Mouse (Mus musculus): Measurements from ENCODE around the gene Nmnat3. TPM values are rescaled to one million over a fixed set of nuclear protein-coding genes. Genes with fewer than 3 reads are reported as not detected.

Gene Nmnat3
- polyA plus RNA-seq, 1 experiment from 2014 or later: 13.7 TPM

DNA sequence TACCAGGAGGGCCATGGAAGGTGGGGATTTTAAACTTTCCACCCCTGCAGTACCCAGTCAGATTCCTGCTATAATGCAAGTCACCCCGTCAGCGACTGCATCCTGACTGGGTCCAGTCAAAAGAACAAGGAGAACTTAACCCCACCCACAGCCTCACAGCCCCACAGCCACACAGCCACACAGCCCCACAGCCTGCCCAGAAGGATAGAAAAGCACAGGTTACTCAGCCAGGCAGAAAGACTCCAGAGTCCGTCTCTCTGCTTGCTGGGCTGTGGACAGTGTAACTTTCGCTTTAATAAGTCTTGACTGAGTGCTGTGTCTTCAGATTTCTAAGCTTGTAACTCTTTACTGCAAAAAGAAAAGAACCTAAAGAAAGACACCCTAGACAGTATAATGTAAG is 53.2 kb downstream of the Nmnat3 start:
- WGBS: 62% methylated on average over 4 of the region's 4 CpGs
- ATAC-seq (replicated peaks; ENCODE audit: extremely low read depth, insufficient read depth, low FRiP score): no peak

DNA sequence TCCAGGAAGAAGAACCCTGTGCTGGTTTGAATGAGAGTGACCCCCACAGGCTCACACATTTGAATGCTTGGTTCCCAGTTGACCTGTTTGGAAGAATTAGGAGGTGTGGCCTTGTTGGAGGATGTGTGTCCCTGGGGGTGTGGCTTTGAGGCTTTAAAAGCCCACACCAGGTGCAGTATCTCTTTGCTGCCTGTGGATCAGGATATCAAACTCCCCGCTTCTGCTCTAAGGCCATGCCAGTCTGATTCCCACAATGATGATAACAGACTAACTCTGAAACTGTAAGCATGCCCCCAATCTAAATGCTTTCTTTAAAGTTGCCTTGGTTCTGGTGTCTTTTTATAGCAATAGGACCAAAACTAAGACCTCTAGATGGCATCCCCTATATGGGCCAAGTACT is 58.6 kb downstream of the Nmnat3 start:
- no peaks in the 10 kb centered on the region for H3K4me1 ChIP-seq (ENCODE audit: control insufficient read depth, insufficient read depth, low read length)

More for the DNA sequence above, 53.2 kb downstream of the Nmnat3 start:
- H3K9ac ChIP-seq (ENCODE audit: low read length): no peak overlapping the region
- H3K27ac ChIP-seq (ENCODE audit: low read length): no peak overlapping the region
- no peaks in the 10 kb centered on the region for H3K36me3 ChIP-seq (ENCODE audit: control insufficient read depth, insufficient read depth)
- H3K4me3 ChIP-seq (ENCODE audit: low read length): no peak overlapping the region
- no peak overlapping the region for H3K4me2 ChIP-seq (ENCODE audit: low read depth, low read length)
- no peaks in the 10 kb centered on the region for H3K9me3 ChIP-seq (replicated peaks; ENCODE audit: control insufficient read depth, low read length)
- H3K27me3 ChIP-seq (ENCODE audit: control insufficient read depth, insufficient read depth, low read length): no peaks in the 10 kb centered on the region
- H3K4me1 ChIP-seq (ENCODE audit: control insufficient read depth, insufficient read depth, low read length): no peaks in the 10 kb centered on the region

DNA sequence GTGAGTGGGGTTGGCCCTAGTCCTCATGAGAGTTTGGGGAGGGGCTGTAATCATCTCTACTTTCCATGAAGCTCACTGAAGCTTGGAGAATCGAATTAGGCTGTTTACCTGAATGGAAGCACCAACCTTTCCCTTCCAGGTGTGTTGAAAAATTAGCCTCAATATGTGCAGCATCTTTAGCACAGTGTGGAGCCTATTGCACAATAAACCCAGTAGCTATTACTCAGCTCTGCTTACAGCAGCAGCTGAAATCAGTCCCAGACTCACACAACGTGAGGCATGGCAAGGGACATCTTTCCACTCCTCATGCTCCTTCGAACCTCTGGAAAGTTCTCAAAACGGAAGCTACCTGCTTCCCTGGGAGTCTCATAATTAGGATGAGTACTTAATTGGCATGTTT is 59.0 kb downstream of the Nmnat3 start:
- no peak overlapping the region for H3K4me3 ChIP-seq (ENCODE audit: low read length)
- no peak overlapping the region for H3K4me2 ChIP-seq (ENCODE audit: low read depth, low read length)
- H3K4me1 ChIP-seq (ENCODE audit: control insufficient read depth, insufficient read depth, low read length): no peaks in the 10 kb centered on the region
- H3K27ac ChIP-seq (ENCODE audit: low read length): no peak overlapping the region
- no peak overlapping the region for H3K9ac ChIP-seq (ENCODE audit: low read length)
- 75% methylated on average over 4 of the region's 4 CpGs for WGBS
- H3K9me3 ChIP-seq (replicated peaks; ENCODE audit: control insufficient read depth, low read length): no peaks in the 10 kb centered on the region
- ATAC-seq (replicated peaks; ENCODE audit: extremely low read depth, insufficient read depth, low FRiP score): no peak
- H3K27me3 ChIP-seq (ENCODE audit: control insufficient read depth, insufficient read depth, low read length): no peaks in the 10 kb centered on the region
- no peaks in the 10 kb centered on the region for H3K36me3 ChIP-seq (ENCODE audit: control insufficient read depth, insufficient read depth)

More for the DNA sequence above, 58.6 kb downstream of the Nmnat3 start:
- Histone ChIP-seq H3K27ac (ENCODE audit: low read length) (no peak overlapping the region), H3K4me2 (ENCODE audit: low read depth, low read length) (no peak overlapping the region), H3K9me3 (replicated peaks; ENCODE audit: control insufficient read depth, low read length) (no peaks in the 10 kb centered on the region), H3K9ac (ENCODE audit: low read length) (no peak overlapping the region), H3K36me3 (ENCODE audit: control insufficient read depth, insufficient read depth) (no peaks in the 10 kb centered on the region), H3K27me3 (ENCODE audit: control insufficient read depth, insufficient read depth, low read length) (no peaks in the 10 kb centered on the region), H3K4me3 (ENCODE audit: low read length) (no peak overlapping the region)
- 83% methylated on average over 1 of the region's 1 CpGs for WGBS
- no peak for ATAC-seq (replicated peaks; ENCODE audit: extremely low read depth, insufficient read depth, low FRiP score)

DNA sequence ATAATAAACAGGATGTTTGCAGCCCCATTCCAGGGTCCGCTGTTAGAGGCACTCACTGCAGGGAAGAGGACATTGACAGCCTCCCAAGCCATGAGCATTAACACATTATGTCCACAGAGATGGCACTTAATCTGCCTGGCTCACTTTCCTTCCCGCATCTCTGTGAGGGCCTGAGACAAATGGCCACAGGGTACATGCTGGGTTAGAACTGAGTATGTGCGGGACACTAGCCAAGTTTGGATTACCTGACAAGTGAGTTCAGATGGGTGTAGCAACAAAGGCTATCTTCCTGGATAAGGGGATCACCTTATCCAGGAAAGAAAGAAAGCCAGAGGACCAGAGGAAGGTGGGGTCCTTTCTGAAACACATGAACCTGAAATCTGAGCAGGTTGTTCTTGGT is 59.8 kb downstream of the Nmnat3 start:
- no peak overlapping the region for H3K9ac ChIP-seq (ENCODE audit: low read length)
- no peak overlapping the region for H3K4me3 ChIP-seq (ENCODE audit: low read length)
- no peak for ATAC-seq (replicated peaks; ENCODE audit: extremely low read depth, insufficient read depth, low FRiP score)
- 0 out of 2 replicates have a peak, but pooled peaks cover 2% of the 10 kb centered on the region for H3K9me3 ChIP-seq (replicated peaks; ENCODE audit: control insufficient read depth, low read length)
- WGBS: 84% methylated on average over 3 of the region's 3 CpGs
- H3K27ac ChIP-seq (ENCODE audit: low read length): no peak overlapping the region
- no peaks in the 10 kb centered on the region for H3K27me3 ChIP-seq (ENCODE audit: control insufficient read depth, insufficient read depth, low read length)
- H3K36me3 ChIP-seq (ENCODE audit: control insufficient read depth, insufficient read depth): no peaks in the 10 kb centered on the region
- no peaks in the 10 kb centered on the region for H3K4me1 ChIP-seq (ENCODE audit: control insufficient read depth, insufficient read depth, low read length)
- no peak overlapping the region for H3K4me2 ChIP-seq (ENCODE audit: low read depth, low read length)

DNA sequence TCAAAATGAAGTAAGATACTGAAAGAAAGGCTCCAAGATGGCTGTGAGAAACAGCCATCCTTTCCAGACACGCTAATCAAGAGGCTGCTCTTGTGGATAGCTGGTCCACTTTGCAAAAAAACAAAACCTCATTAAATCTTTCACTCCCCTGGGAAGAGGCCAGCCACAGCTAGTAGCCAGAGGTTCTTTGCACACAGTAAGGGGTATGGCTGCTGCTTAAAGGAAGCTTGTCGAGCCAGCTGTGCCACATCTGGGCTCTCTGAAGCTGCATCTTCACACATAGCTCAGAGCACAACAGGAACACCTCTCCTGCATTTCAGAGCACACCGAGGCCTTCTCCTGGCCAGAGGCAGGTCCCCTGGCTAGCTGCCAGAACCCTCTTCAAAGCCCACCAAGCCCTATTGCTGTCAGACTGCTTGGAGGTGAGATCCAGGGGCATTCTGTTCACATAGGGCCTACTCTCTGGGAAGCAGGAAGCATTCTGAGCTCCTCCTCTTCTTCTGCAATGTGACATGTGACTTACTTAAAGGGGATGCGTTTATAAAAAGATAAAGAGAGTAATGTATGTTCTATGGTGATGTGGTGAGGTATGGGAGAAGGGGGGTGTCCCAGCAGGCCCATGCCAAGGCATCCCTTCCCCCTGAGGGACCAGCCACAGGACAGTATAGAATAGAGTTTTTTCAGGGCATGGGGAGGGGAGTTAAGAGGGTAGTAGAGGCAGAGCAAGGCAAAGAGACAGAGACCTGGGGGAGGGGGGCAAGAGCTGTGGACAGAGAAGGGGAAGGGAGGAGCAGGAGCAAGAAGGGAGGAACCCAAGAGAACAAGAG is 63.3 kb downstream of the Nmnat3 start:
- Histone ChIP-seq H3K4me3 (ENCODE audit: low read length) (no peak overlapping the region), H3K36me3 (ENCODE audit: control insufficient read depth, insufficient read depth) (no peaks in the 10 kb centered on the region), H3K9me3 (replicated peaks; ENCODE audit: control insufficient read depth, low read length) (0 out of 2 replicates have a peak, but pooled peaks cover 3% of the 10 kb centered on the region), H3K27ac (ENCODE audit: low read length) (no peak overlapping the region), H3K9ac (ENCODE audit: low read length) (no peak overlapping the region), H3K4me1 (ENCODE audit: control insufficient read depth, insufficient read depth, low read length) (peaks cover 2% of the 10 kb centered on the region; the same call in 1 of the 2 replicates), H3K27me3 (ENCODE audit: control insufficient read depth, insufficient read depth, low read length) (no peaks in the 10 kb centered on the region), H3K4me2 (ENCODE audit: low read depth, low read length) (no peak overlapping the region)
- no peak for ATAC-seq (replicated peaks; ENCODE audit: extremely low read depth, insufficient read depth, low FRiP score)
- 25% methylated on average over 4 of the region's 4 CpGs for WGBS

DNA sequence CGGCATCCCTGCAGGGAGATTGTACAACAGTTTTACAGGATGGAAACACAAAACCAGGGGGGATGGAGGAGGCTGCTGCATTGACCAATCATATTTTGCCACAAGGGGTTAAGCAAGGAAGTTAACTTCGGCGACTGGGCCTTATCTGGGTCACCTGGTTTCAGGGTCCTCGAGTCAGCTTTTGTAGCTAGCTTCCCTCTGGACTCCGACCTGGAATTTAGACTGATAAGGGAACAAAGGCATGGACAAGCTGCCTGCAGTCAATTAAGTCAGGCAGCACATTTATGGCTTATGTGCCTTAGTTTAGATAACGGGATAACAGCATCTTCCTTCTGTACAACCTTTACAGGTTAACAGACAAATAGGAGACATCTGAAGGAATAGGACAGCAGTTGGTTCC is 65.1 kb downstream of the Nmnat3 start:
- Histone ChIP-seq H3K9me3 (replicated peaks; ENCODE audit: control insufficient read depth, low read length) (0 out of 2 replicates have a peak, but pooled peaks cover 3% of the 10 kb centered on the region), H3K4me3 (ENCODE audit: low read length) (no peak overlapping the region), H3K4me2 (ENCODE audit: low read depth, low read length) (no peak overlapping the region), H3K4me1 (ENCODE audit: control insufficient read depth, insufficient read depth, low read length) (peaks cover 2% of the 10 kb centered on the region; the same call in 1 of the 2 replicates), H3K9ac (ENCODE audit: low read length) (no peak overlapping the region), H3K36me3 (ENCODE audit: control insufficient read depth, insufficient read depth) (no peaks in the 10 kb centered on the region), H3K27ac (ENCODE audit: low read length) (no peak overlapping the region), H3K27me3 (ENCODE audit: control insufficient read depth, insufficient read depth, low read length) (no peaks in the 10 kb centered on the region)
- WGBS: 34% methylated on average over 6 of the region's 6 CpGs
- no peak for ATAC-seq (replicated peaks; ENCODE audit: extremely low read depth, insufficient read depth, low FRiP score)

GRCm38 (mm10) chr9:98354919-98355318 is 67.7 kb downstream of the Nmnat3 start:
- Histone ChIP-seq H3K36me3 (ENCODE audit: control insufficient read depth, insufficient read depth) (no peaks in the 10 kb centered on the region), H3K9me3 (replicated peaks; ENCODE audit: control insufficient read depth, low read length) (0 out of 2 replicates have a peak, but pooled peaks cover 3% of the 10 kb centered on the region), H3K4me2 (ENCODE audit: low read depth, low read length) (no peak overlapping the region), H3K4me1 (ENCODE audit: control insufficient read depth, insufficient read depth, low read length) (peaks cover 2% of the 10 kb centered on the region; the same call in 1 of the 2 replicates), H3K9ac (ENCODE audit: low read length) (no peak overlapping the region), H3K27me3 (ENCODE audit: control insufficient read depth, insufficient read depth, low read length) (no peaks in the 10 kb centered on the region), H3K27ac (ENCODE audit: low read length) (no peak overlapping the region), H3K4me3 (ENCODE audit: low read length) (no peak overlapping the region)
- WGBS: 86% methylated on average over 3 of the region's 3 CpGs
- ATAC-seq (replicated peaks; ENCODE audit: extremely low read depth, insufficient read depth, low FRiP score): no peak

- H3K4me3 ChIP-seq (ENCODE audit: low read length): no peak overlapping the region
- no peak overlapping the region for H3K4me2 ChIP-seq (ENCODE audit: low read depth, low read length)
- no peaks in the 10 kb centered on the region for H3K36me3 ChIP-seq (ENCODE audit: control insufficient read depth, insufficient read depth)
- WGBS: 52% methylated on average over 3 of the region's 3 CpGs
- no peaks in the 10 kb centered on the region for H3K27me3 ChIP-seq (ENCODE audit: control insufficient read depth, insufficient read depth, low read length)
- H3K27ac ChIP-seq (ENCODE audit: low read length): no peak overlapping the region
- H3K9ac ChIP-seq (ENCODE audit: low read length): no peak overlapping the region
- no peak for ATAC-seq (replicated peaks; ENCODE audit: extremely low read depth, insufficient read depth, low FRiP score)
- no peaks in the 10 kb centered on the region for H3K9me3 ChIP-seq (replicated peaks; ENCODE audit: control insufficient read depth, low read length)
- peaks cover 2% of the 10 kb centered on the region; the same call in 1 of the 2 replicates for H3K4me1 ChIP-seq (ENCODE audit: control insufficient read depth, insufficient read depth, low read length)
Observed at GRCm38 (mm10) chr9:98361047-98361446, 73.8 kb downstream of the Nmnat3 start.

DNA sequence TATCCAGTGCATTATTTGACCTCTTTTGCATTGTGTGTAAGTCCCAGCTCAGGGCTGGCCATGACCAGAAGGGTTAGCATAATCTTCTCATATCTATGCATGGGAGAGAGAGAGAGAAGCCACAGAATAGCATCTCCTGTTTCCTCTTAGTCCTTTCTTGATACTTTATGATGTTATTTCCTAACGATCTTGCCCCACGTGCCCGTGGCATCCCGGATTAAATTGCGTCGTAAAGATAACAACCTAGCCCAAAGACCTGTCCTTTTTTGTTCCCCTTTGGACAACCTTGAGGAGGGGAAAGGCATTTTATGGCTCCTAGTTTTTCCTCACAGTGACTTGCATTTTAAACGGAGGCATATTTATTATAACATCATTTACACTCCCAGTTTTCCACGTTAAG is 78.8 kb downstream of the Nmnat3 start:
- Histone ChIP-seq H3K27me3 (ENCODE audit: control insufficient read depth, insufficient read depth, low read length) (no peaks in the 10 kb centered on the region), H3K4me1 (ENCODE audit: control insufficient read depth, insufficient read depth, low read length) (peaks cover 2% of the 10 kb centered on the region; the same call in 1 of the 2 replicates), H3K9ac (ENCODE audit: low read length) (no peak overlapping the region), H3K4me3 (ENCODE audit: low read length) (no peak overlapping the region), H3K27ac (ENCODE audit: low read length) (no peak overlapping the region), H3K36me3 (ENCODE audit: control insufficient read depth, insufficient read depth) (no peaks in the 10 kb centered on the region), H3K9me3 (replicated peaks; ENCODE audit: control insufficient read depth, low read length) (no peaks in the 10 kb centered on the region), H3K4me2 (ENCODE audit: low read depth, low read length) (no peak overlapping the region)
- 79% methylated on average over 8 of the region's 8 CpGs for WGBS
- no peak for ATAC-seq (replicated peaks; ENCODE audit: extremely low read depth, insufficient read depth, low FRiP score)
